22 mouse cellular contexts compared by ENCODE assay signal in the genomic region with DNA sequence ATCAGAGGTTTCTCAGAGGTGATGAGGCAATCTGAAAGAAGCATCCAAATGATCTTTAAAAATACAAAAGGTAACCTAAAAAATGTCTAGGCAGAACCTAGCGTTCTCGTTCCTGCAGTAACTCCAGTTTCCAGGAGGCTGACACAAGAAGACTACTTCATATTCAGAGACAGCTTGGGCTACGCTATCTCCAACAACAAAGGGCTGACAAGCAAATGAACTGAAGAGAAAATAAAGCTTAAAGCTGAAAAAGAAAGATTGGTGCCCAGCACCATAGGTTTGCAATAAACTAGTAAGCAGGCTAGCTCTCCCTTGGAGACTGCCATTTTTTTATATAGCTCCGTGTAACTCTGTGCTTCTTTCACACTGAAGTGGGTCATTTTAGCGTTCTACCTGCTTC. TPM values are rescaled to one million over a fixed set of nuclear protein-coding genes. Genes with fewer than 3 reads are reported as not detected.
DNase-seq lines count a peak whose midpoint lies in the region; ATAC-seq and TF ChIP-seq lines count a peak whose summit lies in the region.
"Had no signal": no experiment of that assay in that cellular context is flagged by ENCODE, and none has a peak within 500 bp of the region (broad histone marks: within the 10 kb centered on the region; RNA-seq: fewer than 3 reads in every experiment).

No protein-coding gene starts in this region.

- WGBS in intestine, embryonic 14.5 days = 56% methylated on average over 5 of the region's 5 CpGs
- 75% methylated on average over 5 of the region's 5 CpGs for WGBS in intestine, postnatal 0 days

- no peaks in the 10 kb centered on the region for H3K9me3 ChIP-seq in intestine, embryonic 14.5 days (ENCODE audit: control insufficient read depth, low read length)
- H3K9me3 ChIP-seq in intestine, postnatal 0 days (ENCODE audit: control insufficient read depth) = no peaks in the 10 kb centered on the region
- H3K9me3 ChIP-seq: embryonic facial prominence, embryonic 13.5 days; embryonic facial prominence, embryonic 15.5 days; forebrain, embryonic 13.5 days had no signal

- no peak overlapping the region for H3K9ac ChIP-seq in intestine, embryonic 14.5 days (ENCODE audit: low read length)
- no peak overlapping the region for H3K9ac ChIP-seq in intestine, postnatal 0 days (ENCODE audit: low read depth, low read length)
- H3K9ac ChIP-seq: embryonic facial prominence, embryonic 13.5 days; embryonic facial prominence, embryonic 15.5 days; forebrain, embryonic 13.5 days had no signal

- peak; percentile 64 for DNase-seq in heart, adult 11 months
- DNase-seq in heart, postnatal 10 days = no peak
- peak; percentile 44 for DNase-seq in intestine, embryonic 14.5 days (ENCODE audit: low spot score)
- DNase-seq in retina, embryonic 14.5 days (ENCODE audit: low spot score) = peak; percentile 19
- DNase-seq in retina, postnatal 1 day = no peak
- DNase-seq: adrenal gland, adult 2 months; adrenal gland, postnatal 10 days; adrenal gland, postnatal 25 days; cerebellum, adult 11 months; cerebellum, adult 18-20 months; cerebellum, adult 8-10 months; cerebellum, adult 9-11 months; cerebellum, postnatal 14 days; cerebellum, postnatal 36 days; embryo, embryonic 11 days had no signal

- no peak overlapping the region for H3K4me2 ChIP-seq in intestine, embryonic 14.5 days (ENCODE audit: low read length)
- no peak overlapping the region for H3K4me2 ChIP-seq in intestine, postnatal 0 days (replicated peaks; ENCODE audit: low read depth)
- H3K4me2 ChIP-seq: embryonic facial prominence, embryonic 13.5 days; embryonic facial prominence, embryonic 15.5 days; forebrain, embryonic 13.5 days had no signal

- no peak overlapping the region for H3K27ac ChIP-seq in intestine, embryonic 14.5 days (ENCODE audit: low read depth)
- H3K27ac ChIP-seq in intestine, postnatal 0 days (ENCODE audit: low read depth, low read length) = no peak overlapping the region
- H3K27ac ChIP-seq: embryonic facial prominence, embryonic 13.5 days; embryonic facial prominence, embryonic 15.5 days; forebrain, embryonic 13.5 days had no signal

- no peak overlapping the region for H3K4me3 ChIP-seq in intestine, embryonic 14.5 days (ENCODE audit: low read depth, low read length)
- no peak overlapping the region for H3K4me3 ChIP-seq in intestine, postnatal 0 days (ENCODE audit: low read depth, low read length)
- H3K4me3 ChIP-seq: embryonic facial prominence, embryonic 13.5 days; embryonic facial prominence, embryonic 15.5 days; erythroblast, embryonic 14.5 days; forebrain, embryonic 13.5 days had no signal

- peaks cover 48% of the 10 kb centered on the region for H3K4me1 ChIP-seq in intestine, embryonic 14.5 days (replicated peaks; ENCODE audit: control insufficient read depth, insufficient read depth, low read length)
- H3K4me1 ChIP-seq in intestine, postnatal 0 days (replicated peaks; ENCODE audit: control insufficient read depth, insufficient read depth, low read length) = peaks cover 17% of the 10 kb centered on the region

- intact Hi-C loops in heart, postnatal 10 days (cut with DNase I) = loop anchor here (5.0 kb wide), 1 partner anchor 109 kb away; no protein-coding TSS in a partner anchor

- no peak for TF ChIP-seq CTCF in intestine, postnatal 0 days (IDR thresholded peaks at IDR 0.05; ENCODE audit: low read depth)

- H3K27me3 ChIP-seq in intestine, embryonic 14.5 days (replicated peaks; ENCODE audit: control insufficient read depth, insufficient read depth, low read length) = no peaks in the 10 kb centered on the region
- no peaks in the 10 kb centered on the region for H3K27me3 ChIP-seq in intestine, postnatal 0 days (replicated peaks; ENCODE audit: control insufficient read depth, insufficient read depth, low read length)
- H3K27me3 ChIP-seq: embryonic facial prominence, embryonic 13.5 days; embryonic facial prominence, embryonic 15.5 days; forebrain, embryonic 13.5 days had no signal

- ATAC-seq in intestine, embryonic 14.5 days (replicated peaks; ENCODE audit: low FRiP score, low TSS enrichment, low read depth) = no peak
- no peak for ATAC-seq in intestine, postnatal 0 days
- ATAC-seq: forebrain, embryonic 13.5 days; forebrain, embryonic 16.5 days had no signal

- no peaks in the 10 kb centered on the region for H3K36me3 ChIP-seq in intestine, embryonic 14.5 days (ENCODE audit: control insufficient read depth, insufficient read depth, low read length)
- no peaks in the 10 kb centered on the region for H3K36me3 ChIP-seq in intestine, postnatal 0 days (ENCODE audit: control insufficient read depth, insufficient read depth)
- H3K36me3 ChIP-seq: embryonic facial prominence, embryonic 15.5 days had no signal

RNA-seq across cellular contexts. Expression of gene Adgrl2, which starts 28.7 kb away (rescaled TPM):
- total RNA-seq in heart, postnatal 10 days (2021) = 100 to 1,000 TPM; 102 to 112 TPM
- 63.6 and 64.6 TPM in 2 replicates for polyA plus RNA-seq in intestine, embryonic 14.5 days (2014; fragmentation: Nextera tagmentation; extraction: Ambion mirVana)
- polyA plus RNA-seq in intestine, postnatal 0 days (2015; fragmentation: Nextera tagmentation; extraction: Ambion mirVana) = 20.4 and 21.3 TPM in 2 replicates
- total RNA-seq: MEL had no signal

Comparison
In these comparisons a context has a peak if more than half of its experiments do, and no peak if none do; other contexts are left out.
1. DNase-seq: peak in heart, adult 11 months (single experiment), intestine, embryonic 14.5 days (single experiment) and retina, embryonic 14.5 days (single experiment); none in heart, postnatal 10 days (0 of 2) and retina, postnatal 1 day (single experiment).